Mouse (Mus musculus): ENCODE data around the gene 6430550D23Rik.
"Not testable (repeated sequence)": the region's sequence is repeated elsewhere in the genome, so short reads cannot be mapped to it uniquely, and the experiment has no call there.

The 6430550D23Rik gene

DNA sequence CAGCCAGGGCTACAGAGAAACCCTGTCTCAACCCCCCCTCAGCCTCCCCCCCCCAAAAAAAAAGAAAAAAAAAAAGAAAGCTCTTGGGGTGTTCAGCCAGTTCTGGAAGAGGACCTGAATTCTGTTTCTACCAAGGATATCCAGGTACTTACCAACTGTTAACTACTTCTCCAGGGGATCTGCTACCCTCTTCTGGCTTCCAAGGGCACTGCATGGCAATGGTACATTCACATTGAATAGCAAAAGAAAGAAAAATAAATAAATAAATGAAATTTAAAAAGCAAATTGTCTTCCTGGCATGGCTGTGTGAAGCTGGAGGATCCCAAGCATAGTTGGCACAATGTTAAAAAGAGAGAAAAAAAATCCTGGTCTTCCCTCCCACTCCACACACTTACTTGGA lies 55.8 kb downstream of the 6430550D23Rik start:
- DNase-seq, result peak; percentile 71

DNA sequence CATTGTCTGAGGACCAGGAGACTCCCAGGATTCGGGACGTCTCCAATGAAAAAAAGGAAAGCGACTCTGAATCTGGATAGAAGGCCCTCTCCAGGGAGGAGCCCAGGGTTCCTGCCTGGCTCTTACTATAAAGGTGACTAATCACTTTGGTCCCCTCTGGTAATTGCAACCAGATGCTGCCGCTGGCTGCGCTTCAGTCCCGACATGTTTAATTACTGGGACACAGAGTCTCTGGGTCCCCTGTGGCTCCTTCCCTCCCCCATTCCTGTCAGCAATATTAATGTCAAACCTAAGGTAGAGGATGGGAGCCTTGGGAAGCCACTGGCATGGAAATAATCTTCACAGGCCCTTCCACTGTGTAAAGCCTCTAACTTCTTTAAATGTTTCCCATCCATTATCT lies 58.4 kb downstream of the 6430550D23Rik start:
- DNase-seq, result no peak

GRCm38 (mm10) chr2:155947390-155948002 lies 60.3 kb downstream of the 6430550D23Rik start:
- DNase-seq, result no peak

DNA sequence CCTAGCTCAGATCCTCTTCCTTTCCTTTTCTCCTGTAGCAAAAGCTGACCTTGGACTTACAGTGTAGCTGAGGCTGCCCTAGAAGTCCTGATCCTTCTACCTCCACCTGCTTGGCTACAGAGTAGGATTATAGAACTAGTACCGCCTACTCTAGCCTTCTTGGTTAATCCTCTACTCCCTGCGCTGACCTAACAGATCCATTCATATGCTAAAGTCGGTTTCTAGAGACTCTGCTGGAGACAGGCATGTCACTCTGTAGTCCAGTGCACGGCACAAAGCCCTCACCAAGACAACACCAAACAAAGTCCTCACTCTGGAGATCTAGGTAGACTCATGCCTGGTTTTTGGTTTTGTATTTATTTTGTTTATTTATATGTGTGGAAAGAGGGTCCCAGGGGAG lies 61.3 kb downstream of the 6430550D23Rik start:
- DNase-seq, result no peak

GRCm38 (mm10) chr2:155946069-155946468 lies 61.7 kb downstream of the 6430550D23Rik start:
- DNase-seq, result peak; percentile 84

GRCm38 (mm10) chr2:155945580-155945979 lies 62.2 kb downstream of the 6430550D23Rik start:
- no peak for DNase-seq

GRCm38 (mm10) chr2:155945124-155945523 lies 62.7 kb downstream of the 6430550D23Rik start, which contains the start of gene Gdf5:
TSS of gene Gdf5 (minus strand) at chr2:155945367.
- DNase-seq, result peak; percentile 39

GRCm38 (mm10) chr2:155944685-155945084 lies 63.1 kb downstream of the 6430550D23Rik start:
- no peak for DNase-seq

- DNase-seq, result peak; percentile 36
These were observed 64.3 kb downstream of the 6430550D23Rik start for GRCm38 (mm10) chr2:155943463-155943862.

GRCm38 (mm10) chr2:155941697-155942442 lies 65.9 kb downstream of the 6430550D23Rik start:
- no peak for DNase-seq

GRCm38 (mm10) chr2:155940681-155941080 lies 67.1 kb downstream of the 6430550D23Rik start, which contains the start of gene Gm15557:
TSS of gene Gm15557 (plus strand) at chr2:155940728.
- no peak for DNase-seq

GRCm38 (mm10) chr2:155939897-155940529 lies 67.8 kb downstream of the 6430550D23Rik start:
- no peak for DNase-seq

DNA sequence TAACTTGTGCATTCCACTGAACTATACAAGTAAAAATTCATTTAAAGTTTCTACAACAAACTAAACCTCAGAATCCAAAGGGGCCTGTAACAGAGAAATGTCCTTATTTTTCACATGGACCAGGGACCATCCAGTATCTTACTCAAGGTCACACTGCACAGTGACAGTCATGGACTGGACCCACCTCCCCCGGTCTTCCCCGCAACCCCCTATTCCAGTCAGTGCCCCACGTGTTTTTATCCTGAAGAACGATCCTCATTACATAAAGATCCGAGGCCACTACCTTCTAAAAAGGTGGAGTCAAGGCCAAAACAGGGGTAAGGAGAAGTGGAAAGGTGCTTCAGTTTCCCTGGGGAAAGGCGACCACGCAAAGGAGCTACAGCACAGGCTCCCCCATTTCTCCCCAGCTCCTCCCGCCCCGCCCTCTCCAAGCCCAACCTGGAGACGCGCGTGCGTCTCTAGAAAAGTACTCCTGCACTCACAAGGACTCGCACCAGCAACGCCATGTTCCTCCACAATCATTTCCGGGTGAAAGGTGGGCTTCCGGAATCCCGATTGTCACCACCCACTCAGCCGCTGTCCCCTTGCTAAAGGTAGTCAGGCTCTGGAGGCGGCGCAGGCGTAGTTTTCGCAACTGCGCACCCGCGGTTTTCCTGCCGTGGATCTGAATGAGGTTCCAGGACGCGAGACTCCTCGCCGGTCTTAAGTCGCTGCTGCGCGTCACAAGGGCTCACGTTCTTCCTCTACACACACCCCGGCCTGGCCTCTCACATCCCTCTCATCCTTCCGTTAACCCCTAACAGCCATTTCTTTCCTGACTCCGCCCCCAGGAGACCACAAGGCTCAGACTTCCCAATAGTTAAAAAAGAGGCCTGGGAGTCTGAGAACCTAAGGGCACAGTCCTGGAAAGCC lies 78.0 kb downstream of the 6430550D23Rik start, which contains the start of gene Uqcc1:
TSS of gene Uqcc1 (minus strand) at position 780 of the 912 bp plus-strand sequence.
- DNase-seq, result peak; percentile 93

DNA sequence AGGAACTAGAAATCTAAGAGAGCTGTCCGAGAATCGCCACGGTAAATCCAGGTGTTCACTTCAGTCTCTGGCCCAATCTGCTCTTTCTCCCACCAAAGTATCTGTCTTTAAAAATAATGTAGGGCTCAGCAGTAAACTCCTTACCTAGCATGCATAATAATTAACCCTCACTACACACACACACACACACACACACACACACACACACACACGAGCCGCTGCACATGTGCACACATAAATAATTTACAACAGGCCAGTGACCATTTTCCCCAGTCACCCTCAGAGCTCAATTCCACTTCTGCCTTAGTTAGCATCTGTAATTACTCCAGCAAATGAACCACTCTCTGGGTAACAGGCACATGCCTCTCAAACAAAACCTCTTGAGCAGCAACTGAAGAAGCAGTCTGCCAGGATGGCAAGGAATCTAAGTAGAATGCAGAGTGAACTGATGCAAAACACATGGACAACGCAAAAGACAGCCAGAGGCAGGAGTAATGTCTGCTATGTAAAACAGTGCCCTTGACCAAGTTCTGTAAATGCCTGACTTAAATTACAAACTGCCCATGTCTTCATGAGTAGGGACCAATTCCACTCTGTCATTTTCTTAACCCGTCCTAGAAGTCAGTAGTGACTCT lies 78.9 kb downstream of the 6430550D23Rik start:
- no peak for DNase-seq

GRCm38 (mm10) chr2:155925213-155925612 lies 82.6 kb downstream of the 6430550D23Rik start:
- not testable (repeated sequence) for DNase-seq
